Mouse (Mus musculus) neutrophil, adult 59 days (primary cell): ENCODE data around the gene Plagl2. TPM values are rescaled to one million over a fixed set of nuclear protein-coding genes. Genes with fewer than 3 reads are reported as not detected.

Source experiments
- total RNA-seq, 2 experiments: library from RNA; stranded (reverse); gene quantifications; 1 replicate in 1 of 2; 2 replicates in 1 of 2; pipeline ENCODE4 v1.2.4; 2023

The Plagl2 gene
- total RNA-seq = 10 to 100 TPM; 34.4 to 42.0 TPM

GRCm38 (mm10) chr2:153241250-153242014, at the start of gene Plagl2, which contains the start of gene Pofut1:
TSS of gene Plagl2 (minus strand) at chr2:153241426.
TSS of gene Pofut1 (plus strand) at chr2:153241533.

GRCm38 (mm10) chr2:153224946-153225594, 16.2 kb downstream of the Plagl2 start, which contains the start of gene Tspyl3:
TSS of gene Tspyl3 (minus strand) at chr2:153225441.

Other genes starting within 250 kb of the Plagl2 start
- gene Pdrg1, start 226.0 kb downstream of the Plagl2 start, total RNA-seq = 10 to 100 TPM; 17.9 to 19.6 TPM
- not detected for gene Xkr7, start 209.6 kb downstream of the Plagl2 start, total RNA-seq
- gene Ccm2l, start 175.5 kb downstream of the Plagl2 start, total RNA-seq = 1 to 10 TPM; 1.9 to 2.3 TPM
- gene Hck, start 133.0 kb downstream of the Plagl2 start, total RNA-seq = 100 to 1,000 TPM; 230 to 240 TPM
- gene Tm9sf4, start 80.1 kb downstream of the Plagl2 start, total RNA-seq = 10 to 100 TPM; 72.9 to 79.8 TPM
- gene Tspyl3, start 16.0 kb downstream of the Plagl2 start, total RNA-seq = 1 to 10 TPM; 5.0 to 6.0 TPM
- gene Pofut1, start 107 bp upstream of the Plagl2 start, total RNA-seq = 10 to 100 TPM; 16.7 to 21.5 TPM
- 10 to 100 TPM; 31.9 to 34.2 TPM for gene Kif3b, start 50.0 kb upstream of the Plagl2 start, total RNA-seq
- 10 to 100 TPM; 86.2 to 88.1 TPM for gene Asxl1, start 104.4 kb upstream of the Plagl2 start, total RNA-seq